Mouse (Mus musculus) lung, postnatal 4 days (tissue): ENCODE measurements around the gene C1qtnf9.

ENCODE experiments used
- DNase-seq, 2 experiments: peaks; one replicate each; pipeline ENCODE4 v3.0.0; 2021

Gene C1qtnf9

GRCm38 (mm10) chr14:60796600-60797322, 28.8 kb downstream of the C1qtnf9 start:
- DNase-seq: no peak

- DNase-seq: no peak
Measured at GRCm38 (mm10) chr14:60797596-60797995, 29.7 kb downstream of the C1qtnf9 start.

GRCm38 (mm10) chr14:60798721-60799120, 30.8 kb downstream of the C1qtnf9 start:
- DNase-seq: no peak

GRCm38 (mm10) chr14:60799762-60800728, 32.1 kb downstream of the C1qtnf9 start:
- DNase-seq: peak in 1 of 2 experiments; percentile 27

- DNase-seq: peak in 1 of 2 experiments; percentile 33
Measured at GRCm38 (mm10) chr14:60802026-60802425, 34.1 kb downstream of the C1qtnf9 start.

- DNase-seq: no peak
Measured at GRCm38 (mm10) chr14:60804978-60805377, 37.0 kb downstream of the C1qtnf9 start.

- no peak for DNase-seq
Measured at GRCm38 (mm10) chr14:60805871-60806270, 37.9 kb downstream of the C1qtnf9 start.

- peak; percentile 23 to 53 for DNase-seq
Measured at GRCm38 (mm10) chr14:60806891-60807344, 39.0 kb downstream of the C1qtnf9 start.

- no peak for DNase-seq
Measured at GRCm38 (mm10) chr14:60809881-60810280, 41.9 kb downstream of the C1qtnf9 start.

- DNase-seq: no peak
Measured at GRCm38 (mm10) chr14:60811547-60811946, 43.6 kb downstream of the C1qtnf9 start.

- peak; percentile 20 to 41 for DNase-seq
Measured at GRCm38 (mm10) chr14:60815098-60815497, 47.2 kb downstream of the C1qtnf9 start.

- peak; percentile 26 to 71 for DNase-seq
Measured at GRCm38 (mm10) chr14:60818045-60818444, 50.1 kb downstream of the C1qtnf9 start.

- DNase-seq: no peak
Measured at GRCm38 (mm10) chr14:60830096-60830495, 62.2 kb downstream of the C1qtnf9 start.
